Mouse (Mus musculus) effector memory CD4-positive, alpha-beta T cell, adult 5 months (primary cell): Measurements from ENCODE around the gene Tnn. TPM values are rescaled to one million over a fixed set of nuclear protein-coding genes. Genes with fewer than 3 reads are reported as not detected.

Source experiments
- polyA plus RNA-seq: library from polyadenylated mRNA; unstranded; fragments of 100-300 nt; shearing (Covaris generic); gene quantifications from one replicate; pipeline ENCODE4 v1.2.1, GENCODE M21; 2017

The Tnn gene
- not detected for polyA plus RNA-seq

DNA sequence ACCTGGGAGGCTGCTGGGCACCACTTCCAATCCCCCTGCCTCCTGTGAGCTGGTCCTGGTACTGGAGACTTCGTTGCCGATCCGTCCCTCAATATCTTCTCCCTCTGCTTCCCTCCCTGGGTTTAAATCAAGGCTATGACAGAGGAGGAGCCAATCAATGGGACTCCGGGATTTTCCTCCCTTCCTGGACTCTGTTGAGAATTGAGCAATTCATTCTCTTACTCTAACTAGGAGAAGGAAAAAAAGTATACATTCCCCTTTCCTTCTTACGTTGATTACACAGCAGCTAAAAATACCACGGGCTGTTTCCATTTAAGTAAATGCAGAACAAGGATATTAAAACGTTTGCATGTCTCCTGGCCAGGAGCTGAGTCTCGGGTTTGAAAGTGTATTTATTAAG lies at the start of gene Tnn:
Tnn (minus strand) TSS at position 101 of the 400 bp plus-strand sequence.

DNA sequence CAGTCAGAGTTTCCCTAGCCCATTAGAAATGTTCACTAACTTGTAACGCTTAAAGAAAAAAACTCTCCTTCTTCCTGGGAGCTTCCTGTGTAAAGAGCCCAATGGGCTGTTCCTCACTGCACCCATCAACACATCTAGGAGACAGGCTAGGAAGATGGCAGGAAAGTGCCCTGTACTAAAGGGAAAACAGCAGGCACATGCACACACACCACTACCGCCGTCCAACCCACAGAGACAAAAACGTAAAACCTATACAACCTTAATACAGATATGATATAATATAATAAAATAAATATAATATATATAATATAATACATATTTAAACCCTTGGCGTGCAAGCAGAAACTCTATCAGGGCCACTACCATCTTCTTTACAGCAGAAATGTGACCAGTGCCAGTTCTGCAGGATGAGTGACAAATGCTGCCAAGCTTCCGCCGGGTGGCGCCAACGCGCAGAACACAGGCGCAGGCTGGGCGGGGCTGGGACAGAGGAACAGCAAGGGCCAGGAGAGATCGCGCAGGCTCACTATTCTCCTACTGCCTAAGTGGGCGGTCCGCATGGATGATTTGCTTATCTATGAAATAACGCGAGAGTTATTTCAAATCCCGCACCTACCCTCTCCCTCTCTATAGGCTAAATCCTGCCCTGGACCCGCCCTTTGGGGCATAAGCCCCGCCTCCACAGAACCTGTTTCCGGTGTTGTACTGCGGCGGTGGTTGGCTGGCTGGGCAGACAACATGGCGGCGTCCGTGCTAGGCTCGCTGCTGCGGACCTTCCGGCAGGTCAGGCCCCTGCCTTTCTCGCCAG lies 41.4 kb upstream of the Tnn start, which contains the start of gene Mrps14:
Mrps14 (plus strand) TSS at position 687 of the 808 bp plus-strand sequence.

DNA sequence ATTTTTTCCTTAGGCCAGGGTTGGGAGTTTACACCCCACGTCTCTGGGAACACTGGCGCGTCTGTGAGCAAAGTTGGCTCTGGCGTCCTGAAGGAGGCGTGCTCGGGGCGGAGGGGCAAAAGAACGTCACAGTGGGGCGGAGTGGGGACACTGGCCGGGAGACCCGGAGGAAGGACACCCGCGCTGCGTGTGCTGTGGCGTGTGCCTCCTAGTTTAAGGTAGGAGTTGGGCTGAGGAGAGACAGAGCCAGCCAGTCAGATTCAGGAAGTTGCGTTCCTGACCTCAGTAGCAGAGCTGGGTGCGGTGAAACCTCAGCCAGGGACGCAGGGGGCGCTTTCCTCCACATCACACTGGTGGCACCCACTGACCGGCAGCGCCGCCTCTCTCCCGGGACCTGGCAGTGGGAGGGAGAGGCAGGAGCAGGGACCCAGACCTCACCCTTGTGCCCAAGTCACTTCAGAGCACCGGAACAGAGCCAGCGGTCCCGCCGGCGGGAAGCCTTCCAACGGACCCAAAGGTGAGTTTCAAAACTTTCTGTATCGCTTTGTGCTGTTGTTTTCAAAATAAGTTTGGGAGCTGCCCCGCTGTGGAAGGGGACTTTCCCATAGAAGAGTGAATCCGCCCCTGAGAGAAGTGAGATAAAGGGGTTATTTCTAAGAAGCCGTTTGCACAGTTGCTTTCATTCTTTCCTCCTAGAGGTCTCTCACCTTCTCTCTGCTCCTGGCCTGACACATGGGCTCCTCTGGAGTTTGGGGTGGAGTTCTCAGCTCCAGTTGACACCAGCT lies 109.0 kb downstream of the Tnn start, which contains the start of gene 4930523C07Rik:
4930523C07Rik (plus strand) TSS at position 146 of the 785 bp plus-strand sequence.

Other genes with a start within 250 kb of the Tnn start
- 541 TPM for gene 4930523C07Rik, start 109.2 kb downstream of the Tnn start, polyA plus RNA-seq
- gene Mrps14, start 41.6 kb upstream of the Tnn start, polyA plus RNA-seq: 112 TPM
- gene Cacybp, start 59.3 kb upstream of the Tnn start, polyA plus RNA-seq: 151 TPM